Mouse (Mus musculus) splenic B cell, adult 2 months (primary cell): ENCODE measurements around the gene Pm20d1.

Source experiments
- DNase-seq: peaks from one replicate; pipeline ENCODE4 v3.0.0-alpha.2; 2011; ENCODE audit warnings: low read depth, low spot score
- H3K27me3 ChIP-seq: 2 replicates; pipeline ENCODE4 v1.6.1; 2012; ENCODE audit warnings: mild to moderate bottlenecking, low read length, moderate library complexity, mixed read lengths; ENCODE audit not compliant: control insufficient read depth, poor library complexity, insufficient read depth, severe bottlenecking
- H3K36me3 ChIP-seq: 2 replicates; pipeline ENCODE4 v1.6.1; 2012; ENCODE audit warnings: mild to moderate bottlenecking, low read length, moderate library complexity, mixed read lengths; ENCODE audit not compliant: control insufficient read depth, poor library complexity, insufficient read depth, severe bottlenecking

The Pm20d1 gene

GRCm38 (mm10) chr1:131830561-131830960 lies 33.4 kb downstream of the Pm20d1 start:
- peaks cover 4% of the 10 kb centered on the region for H3K36me3 ChIP-seq

GRCm38 (mm10) chr1:131830971-131831641 lies 33.9 kb downstream of the Pm20d1 start:
- DNase-seq = no peak
- H3K27me3 ChIP-seq = no peaks in the 10 kb centered on the region
- H3K36me3 ChIP-seq = peaks cover 4% of the 10 kb centered on the region

More at GRCm38 (mm10) chr1:131830561-131830960, 33.4 kb downstream of the Pm20d1 start:
- H3K27me3 ChIP-seq = no peaks in the 10 kb centered on the region
- no peak for DNase-seq

- Histone ChIP-seq H3K36me3 (peaks cover 1% of the 10 kb centered on the region), H3K27me3 (no peaks in the 10 kb centered on the region)
- no peak for DNase-seq
Measured at GRCm38 (mm10) chr1:131837035-131837434, 39.9 kb downstream of the Pm20d1 start.

DNA sequence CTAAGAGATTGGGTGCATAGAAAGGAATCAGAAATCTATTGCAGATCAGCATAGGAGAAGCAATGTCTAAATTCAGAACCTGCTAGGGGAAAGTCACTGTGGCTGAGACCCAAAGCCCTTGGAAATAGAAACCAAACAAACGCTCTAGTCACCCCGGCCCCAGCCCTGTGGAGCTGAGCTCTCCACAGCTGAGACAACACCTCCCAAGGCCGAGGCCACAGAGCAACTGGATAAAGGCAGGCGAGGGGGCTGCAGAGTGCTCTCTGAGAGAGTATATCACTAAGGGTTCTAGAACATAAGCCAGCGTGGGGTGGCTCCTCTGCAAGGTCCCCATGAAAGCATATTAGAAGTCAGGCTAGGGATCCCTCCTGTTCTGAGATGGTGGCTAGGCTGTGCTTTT lies 41.4 kb downstream of the Pm20d1 start:
- DNase-seq = no peak
- H3K36me3 ChIP-seq = peaks cover 3% of the 10 kb centered on the region
- no peaks in the 10 kb centered on the region for H3K27me3 ChIP-seq

GRCm38 (mm10) chr1:131839279-131839678 lies 42.1 kb downstream of the Pm20d1 start:
- no peak for DNase-seq
- H3K27me3 ChIP-seq = no peaks in the 10 kb centered on the region
- peaks cover 6% of the 10 kb centered on the region for H3K36me3 ChIP-seq

GRCm38 (mm10) chr1:131842221-131842620 lies 45.0 kb downstream of the Pm20d1 start:
- Histone ChIP-seq H3K36me3 (peaks cover 6% of the 10 kb centered on the region; the same call in 1 of the 2 replicates), H3K27me3 (no peaks in the 10 kb centered on the region)
- DNase-seq = no peak

DNA sequence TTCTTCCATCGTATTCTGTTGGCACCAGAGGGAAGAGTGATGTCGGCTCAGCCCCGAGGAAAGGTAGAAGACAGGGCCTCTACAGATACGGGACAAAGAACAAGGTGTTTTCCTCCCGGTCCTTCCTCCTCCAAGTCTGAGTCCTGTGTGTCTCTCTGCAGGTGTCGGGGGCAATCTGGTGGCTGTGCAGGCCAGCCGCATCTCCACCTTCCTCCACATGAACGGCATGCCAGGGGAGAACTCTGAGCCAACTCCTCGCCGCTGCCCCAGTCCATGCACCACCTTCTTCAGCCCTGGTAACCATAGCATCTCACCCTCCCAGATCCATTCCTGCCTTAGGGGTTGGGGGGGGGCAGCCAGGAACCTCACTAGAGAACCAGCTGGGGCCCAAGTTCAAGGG lies 46.6 kb downstream of the Pm20d1 start:
- Histone ChIP-seq H3K36me3 (peaks cover 6% of the 10 kb centered on the region; the same call in 1 of the 2 replicates), H3K27me3 (no peaks in the 10 kb centered on the region)
- no peak for DNase-seq

GRCm38 (mm10) chr1:131844883-131845282 lies 47.7 kb downstream of the Pm20d1 start:
- Histone ChIP-seq H3K36me3 (peaks cover 6% of the 10 kb centered on the region; the same call in 1 of the 2 replicates), H3K27me3 (no peaks in the 10 kb centered on the region)
- no peak for DNase-seq

DNA sequence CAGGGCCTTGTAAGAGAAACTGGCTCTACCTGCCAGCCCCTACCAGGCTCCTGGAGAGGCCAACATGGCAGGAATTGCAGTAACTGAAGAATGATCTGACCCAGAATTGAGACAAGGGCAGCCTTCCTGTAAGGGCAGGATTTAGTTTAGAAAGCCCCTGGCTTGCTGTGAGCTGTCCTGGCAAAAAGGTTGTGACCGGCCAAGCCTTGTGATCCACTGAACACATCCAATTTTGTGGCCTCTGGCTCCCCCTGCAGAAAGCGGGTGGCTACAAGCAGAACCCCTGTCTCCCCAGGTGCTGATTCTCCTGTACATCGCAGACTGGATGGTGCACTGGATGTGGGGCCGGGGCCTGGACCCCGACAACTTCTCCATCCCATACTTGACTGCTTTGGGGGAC lies 49.1 kb downstream of the Pm20d1 start:
- DNase-seq = peak; percentile 67

GRCm38 (mm10) chr1:131861811-131862210 lies 64.6 kb downstream of the Pm20d1 start:
- H3K36me3 ChIP-seq = no peaks in the 10 kb centered on the region
- no peak for DNase-seq
- no peaks in the 10 kb centered on the region for H3K27me3 ChIP-seq

More for the DNA sequence above, 49.1 kb downstream of the Pm20d1 start:
- Histone ChIP-seq H3K27me3 (no peaks in the 10 kb centered on the region), H3K36me3 (peaks cover 6% of the 10 kb centered on the region; the same call in 1 of the 2 replicates)

GRCm38 (mm10) chr1:131865596-131865995 lies 68.4 kb downstream of the Pm20d1 start:
- Histone ChIP-seq H3K36me3 (peaks cover 2% of the 10 kb centered on the region; the same call in 1 of the 2 replicates), H3K27me3 (no peaks in the 10 kb centered on the region)
- no peak for DNase-seq

GRCm38 (mm10) chr1:131866304-131866999 lies 69.3 kb downstream of the Pm20d1 start:
- H3K27me3 ChIP-seq = no peaks in the 10 kb centered on the region
- peaks cover 3% of the 10 kb centered on the region; the same call in 1 of the 2 replicates for H3K36me3 ChIP-seq
- peak; percentile 28 for DNase-seq

- H3K27me3 ChIP-seq = no peaks in the 10 kb centered on the region
- peaks cover 3% of the 10 kb centered on the region; the same call in 1 of the 2 replicates for H3K36me3 ChIP-seq
- DNase-seq = peak; percentile 95
Measured at GRCm38 (mm10) chr1:131867093-131867945, 70.1 kb downstream of the Pm20d1 start, which contains the start of gene Rab29. Gene Rab29, plus strand, starts transcription at chr1:131867224.

GRCm38 (mm10) chr1:131867946-131868290 lies 70.7 kb downstream of the Pm20d1 start:
- H3K27me3 ChIP-seq = no peaks in the 10 kb centered on the region
- DNase-seq = no peak
- peaks cover 4% of the 10 kb centered on the region; the same call in 1 of the 2 replicates for H3K36me3 ChIP-seq
